Mouse (Mus musculus): Measurements from ENCODE around the gene Nuak2. TPM values are rescaled to one million over a fixed set of nuclear protein-coding genes. Genes with fewer than 3 reads are reported as not detected.

Nuak2 gene
- polyA plus RNA-seq, 1 experiment from 2014 or later: 6.0 TPM

GRCm38 (mm10) chr1:132376211-132377054, 60.5 kb downstream of the Nuak2 start:
- Histone ChIP-seq H3K27me3 (ENCODE audit: insufficient read depth, low read length) (no peaks in the 10 kb centered on the region), H3K4me3 (ENCODE audit: low read depth, low read length) (no peak overlapping the region), H3K9me3 (ENCODE audit: low read length) (no peaks in the 10 kb centered on the region), H3K27ac (ENCODE audit: low read depth) (peak overlapping the region; percentile 95), H3K9ac (replicated peaks) (no peak overlapping the region), H3K4me2 (ENCODE audit: low read depth, low read length) (peak overlapping the region; percentile 63), H3K4me1 (ENCODE audit: insufficient read depth) (peaks cover 61% of the 10 kb centered on the region), H3K36me3 (replicated peaks; ENCODE audit: insufficient read depth, low read length) (peaks cover 11% of the 10 kb centered on the region)
- ATAC-seq (no peak), DNase-seq (no peak)
- 80% methylated on average over 8 of the region's 8 CpGs for WGBS (ENCODE audit: insufficient replicate concordance)
- TF ChIP-seq CTCF (IDR thresholded peaks at IDR 0.05; ENCODE audit: low read depth) (no peak), EP300 (IDR thresholded peaks at IDR 0.05; ENCODE audit: low read depth) (no peak)

GRCm38 (mm10) chr1:132377055-132377365, 61.1 kb downstream of the Nuak2 start:
- no peak for ATAC-seq
- DNase-seq: no peak
- Histone ChIP-seq H3K27ac (ENCODE audit: low read depth) (peak overlapping the region; percentile 9), H3K27me3 (ENCODE audit: insufficient read depth, low read length) (no peaks in the 10 kb centered on the region), H3K9ac (replicated peaks) (no peak overlapping the region), H3K4me2 (ENCODE audit: low read depth, low read length) (peak overlapping the region; percentile 63; the same call in 1 of the 2 replicates), H3K9me3 (ENCODE audit: low read length) (no peaks in the 10 kb centered on the region), H3K4me3 (ENCODE audit: low read depth, low read length) (no peak overlapping the region), H3K4me1 (ENCODE audit: insufficient read depth) (peaks cover 55% of the 10 kb centered on the region), H3K36me3 (replicated peaks; ENCODE audit: insufficient read depth, low read length) (peaks cover 11% of the 10 kb centered on the region)
- TF ChIP-seq EP300 (IDR thresholded peaks at IDR 0.05; ENCODE audit: low read depth) (no peak), CTCF (IDR thresholded peaks at IDR 0.05; ENCODE audit: low read depth) (no peak)
- 67% methylated on average over 7 of the region's 7 CpGs for WGBS (ENCODE audit: insufficient replicate concordance)

- 63% methylated on average over 3 of the region's 3 CpGs for WGBS (ENCODE audit: insufficient replicate concordance)
- ATAC-seq: 0 out of 2 replicates have a peak, but pooled peaks have one; percentile 6
- H3K9ac ChIP-seq (replicated peaks): no peak overlapping the region
- no peak overlapping the region for H3K4me3 ChIP-seq (ENCODE audit: low read depth, low read length)
- H3K4me2 ChIP-seq (ENCODE audit: low read depth, low read length): 0 out of 2 replicates have a peak overlapping the region, but pooled peaks have one; percentile 63
- H3K9me3 ChIP-seq (ENCODE audit: low read length): no peaks in the 10 kb centered on the region
- no peak for DNase-seq
- peak overlapping the region; percentile 40; the same call in 1 of the 2 replicates for H3K27ac ChIP-seq (ENCODE audit: low read depth)
- no peak for TF ChIP-seq CTCF (IDR thresholded peaks at IDR 0.05; ENCODE audit: low read depth)
- peak; percentile 32; the same call in 1 of the 2 replicates for TF ChIP-seq EP300 (IDR thresholded peaks at IDR 0.05; ENCODE audit: low read depth)
- H3K27me3 ChIP-seq (ENCODE audit: insufficient read depth, low read length): no peaks in the 10 kb centered on the region
- peaks cover 47% of the 10 kb centered on the region for H3K4me1 ChIP-seq (ENCODE audit: insufficient read depth)
- peaks cover 4% of the 10 kb centered on the region for H3K36me3 ChIP-seq (replicated peaks; ENCODE audit: insufficient read depth, low read length)
Observed at GRCm38 (mm10) chr1:132377811-132378210, 61.9 kb downstream of the Nuak2 start.

- Histone ChIP-seq H3K4me3 (ENCODE audit: low read depth, low read length) (no peak overlapping the region), H3K9me3 (ENCODE audit: low read length) (no peaks in the 10 kb centered on the region), H3K9ac (replicated peaks) (no peak overlapping the region), H3K4me2 (ENCODE audit: low read depth, low read length) (peak overlapping the region; percentile 59; the same call in 1 of the 2 replicates), H3K27me3 (ENCODE audit: insufficient read depth, low read length) (no peaks in the 10 kb centered on the region), H3K4me1 (ENCODE audit: insufficient read depth) (peaks cover 28% of the 10 kb centered on the region), H3K36me3 (replicated peaks; ENCODE audit: insufficient read depth, low read length) (peaks cover 5% of the 10 kb centered on the region), H3K27ac (ENCODE audit: low read depth) (no peak overlapping the region)
- DNase-seq (no peak), ATAC-seq (no peak)
- TF ChIP-seq EP300 (IDR thresholded peaks at IDR 0.05; ENCODE audit: low read depth) (no peak), CTCF (IDR thresholded peaks at IDR 0.05; ENCODE audit: low read depth) (no peak)
- 84% methylated on average over 27 of the region's 27 CpGs for WGBS (ENCODE audit: insufficient replicate concordance)
Observed at GRCm38 (mm10) chr1:132380550-132381100, 64.7 kb downstream of the Nuak2 start.

GRCm38 (mm10) chr1:132381929-132382328, 66.0 kb downstream of the Nuak2 start:
- Histone ChIP-seq H3K27me3 (ENCODE audit: insufficient read depth, low read length) (no peaks in the 10 kb centered on the region), H3K4me1 (ENCODE audit: insufficient read depth) (peaks cover 25% of the 10 kb centered on the region), H3K4me3 (ENCODE audit: low read depth, low read length) (peak overlapping the region; percentile 29), H3K9me3 (ENCODE audit: low read length) (no peaks in the 10 kb centered on the region), H3K4me2 (ENCODE audit: low read depth, low read length) (peak overlapping the region; percentile 59), H3K9ac (replicated peaks) (peak overlapping the region; percentile 36), H3K27ac (ENCODE audit: low read depth) (peak overlapping the region; percentile 68), H3K36me3 (replicated peaks; ENCODE audit: insufficient read depth, low read length) (peaks cover 5% of the 10 kb centered on the region)
- DNase-seq (peak; percentile 58), ATAC-seq (peak; percentile 79)
- WGBS (ENCODE audit: insufficient replicate concordance): 36% methylated on average over 10 of the region's 10 CpGs
- peak; percentile 27; the same call in 1 of the 2 replicates for TF ChIP-seq CTCF (IDR thresholded peaks at IDR 0.05; ENCODE audit: low read depth)
- peak; percentile 91 for TF ChIP-seq EP300 (IDR thresholded peaks at IDR 0.05; ENCODE audit: low read depth)

Other genes with a start within 250 kb of the Nuak2 start
- gene Mfsd4a, start 248.1 kb upstream of the Nuak2 start, polyA plus RNA-seq (2015; fragmentation: Nextera tagmentation; extraction: Ambion mirVana): 2.3 and 2.8 TPM in 2 replicates
- gene Cdk18, start 176.4 kb upstream of the Nuak2 start, polyA plus RNA-seq (2015; fragmentation: Nextera tagmentation; extraction: Ambion mirVana): 3.5 and 4.5 TPM in 2 replicates
- not detected in 2 replicates for gene Lemd1, start 124.7 kb upstream of the Nuak2 start, polyA plus RNA-seq (2015; fragmentation: Nextera tagmentation; extraction: Ambion mirVana)
- not detected in 2 replicates for gene AC124108.1, start 124.7 kb upstream of the Nuak2 start, polyA plus RNA-seq (2015; fragmentation: Nextera tagmentation; extraction: Ambion mirVana)
- not detected in 2 replicates for gene Gm10188, start 86.4 kb upstream of the Nuak2 start, polyA plus RNA-seq (2015; fragmentation: Nextera tagmentation; extraction: Ambion mirVana)
- gene Klhdc8a, start 17.5 kb upstream of the Nuak2 start, polyA plus RNA-seq (2015; fragmentation: Nextera tagmentation; extraction: Ambion mirVana): 0.32 and 0.40 TPM in 2 replicates
- gene Tmcc2, start 75.2 kb downstream of the Nuak2 start, polyA plus RNA-seq (2015; fragmentation: Nextera tagmentation; extraction: Ambion mirVana): 154 TPM in 2 replicates
- 2.3 and 2.9 TPM in 2 replicates for gene Dstyk, start 101.4 kb downstream of the Nuak2 start, polyA plus RNA-seq (2015; fragmentation: Nextera tagmentation; extraction: Ambion mirVana)
- 12.4 and 13.1 TPM in 2 replicates for gene Rbbp5, start 161.2 kb downstream of the Nuak2 start, polyA plus RNA-seq (2015; fragmentation: Nextera tagmentation; extraction: Ambion mirVana)
- gene Tmem81, start 190.1 kb downstream of the Nuak2 start, polyA plus RNA-seq (2015; fragmentation: Nextera tagmentation; extraction: Ambion mirVana): 0.62 and 0.66 TPM in 2 replicates
- gene Cntn2, start 227.1 kb downstream of the Nuak2 start, polyA plus RNA-seq (2015; fragmentation: Nextera tagmentation; extraction: Ambion mirVana): 0.02 and 0.20 TPM in 2 replicates